Mouse (Mus musculus) layer of hippocampus, adult 11-12 months (tissue): ENCODE data around the gene Ier3.
A peak's percentile ranks its signal among the peaks of the same experiment; 100 is the strongest.
"Not testable (repeated sequence)": the region's sequence is repeated elsewhere in the genome, so short reads cannot be mapped to it uniquely, and the experiment has no call there.

Source experiments
- DNase-seq: peaks from one replicate; pipeline ENCODE4 v3.0.0; 2022; ENCODE audit warnings: low spot score

The Ier3 gene

DNA sequence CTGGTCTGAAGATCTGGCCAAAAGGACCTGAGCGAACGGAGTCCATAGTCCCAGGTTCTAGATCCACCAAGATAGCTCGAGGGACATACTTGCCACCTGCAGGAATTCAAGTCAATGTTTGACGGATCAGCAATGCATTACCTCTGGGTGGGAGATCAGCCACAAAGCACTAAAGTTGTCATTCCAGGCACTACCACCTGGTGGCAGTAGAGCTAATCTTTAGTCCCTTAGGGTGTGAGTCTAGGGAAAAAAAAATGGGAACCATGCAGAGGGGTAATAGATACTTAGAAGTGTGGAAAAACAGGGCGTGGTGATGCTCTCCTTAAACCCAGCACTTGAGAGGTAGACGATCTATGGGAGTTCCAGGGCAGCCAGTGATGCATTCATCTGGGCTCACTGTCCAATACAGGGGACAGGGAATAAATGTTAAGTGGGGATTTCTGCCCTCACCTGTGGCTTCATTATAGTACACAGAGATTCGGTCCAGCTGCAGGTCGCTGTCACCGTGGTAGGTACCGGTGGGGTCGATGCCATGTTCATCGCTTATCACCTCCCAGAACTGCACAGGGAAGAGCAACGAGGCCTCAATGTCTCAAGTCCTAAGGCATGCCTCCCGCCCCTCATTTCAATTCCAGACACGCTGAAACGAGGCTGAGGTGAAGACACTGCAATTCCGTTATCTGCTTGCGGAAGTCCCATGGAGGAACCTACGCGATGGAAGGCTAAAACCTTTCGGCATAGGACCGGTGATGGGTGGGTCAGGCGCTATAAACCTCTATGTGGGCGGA lies 14.9 kb downstream of the Ier3 start:
- DNase-seq: peak; percentile 93

DNA sequence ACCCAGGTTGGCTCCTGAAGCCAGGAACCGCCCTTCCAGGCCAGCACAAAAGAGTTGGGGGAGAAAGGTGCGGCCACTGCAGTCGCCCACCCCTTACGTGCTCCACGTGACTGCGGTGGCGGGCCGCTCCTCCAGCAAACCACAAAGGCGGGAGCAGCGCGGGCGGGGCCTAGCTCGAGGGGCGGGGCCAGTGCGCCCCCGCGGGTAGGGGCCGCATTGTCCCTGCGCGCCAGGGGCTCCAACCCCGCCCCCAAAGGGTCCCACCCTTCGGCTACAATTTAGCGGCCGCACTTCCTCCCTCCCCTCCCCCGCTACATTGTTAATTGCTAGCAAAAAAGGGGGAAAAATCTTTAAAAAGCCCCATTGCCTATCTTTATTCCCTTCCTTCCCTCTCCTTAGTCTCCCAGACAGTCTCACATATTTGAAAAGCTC lies 15.5 kb downstream of the Ier3 start:
- peak; percentile 83 for DNase-seq

DNA sequence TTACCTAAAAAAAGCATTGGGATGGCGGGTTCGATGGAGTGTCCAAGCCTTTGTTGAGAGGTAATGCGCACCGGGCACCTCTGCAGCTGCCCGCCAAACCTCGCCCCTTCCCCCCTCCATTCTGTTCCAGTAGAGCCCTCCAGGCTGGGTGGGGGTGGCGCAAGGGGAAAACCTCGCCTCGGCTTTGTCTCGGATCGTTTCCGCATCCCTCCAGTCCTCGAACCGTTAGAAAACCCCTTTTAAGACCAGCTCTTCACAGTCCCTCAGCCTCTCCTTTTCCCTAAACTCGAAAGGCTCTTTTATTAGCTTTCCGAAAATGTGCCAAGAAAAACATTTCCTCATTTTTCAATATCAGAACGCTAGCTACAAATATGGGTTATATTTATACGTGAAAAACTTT lies 16.0 kb downstream of the Ier3 start:
- no peak for DNase-seq

DNA sequence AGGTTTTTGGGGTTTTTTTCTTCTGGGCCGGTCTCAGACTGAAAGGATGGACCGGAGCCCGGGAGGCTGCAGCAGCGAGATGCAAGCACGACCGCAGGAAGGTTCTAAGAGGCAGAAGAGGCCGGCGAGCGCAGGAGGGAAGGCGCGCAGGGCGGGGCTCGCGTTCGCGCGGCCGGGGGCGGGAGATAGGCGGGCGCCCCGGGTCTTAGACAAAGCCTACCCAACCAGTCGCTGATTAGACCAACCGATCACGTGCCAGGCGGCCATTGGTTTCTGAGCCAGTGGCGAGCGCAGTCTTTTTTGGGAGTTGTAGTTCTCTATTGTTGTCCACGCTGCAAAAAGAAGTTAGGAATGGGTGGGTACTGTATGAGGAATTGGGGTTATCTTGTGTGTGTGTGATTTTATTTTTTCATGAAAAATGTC lies 16.6 kb downstream of the Ier3 start, which contains the start of gene Tubb5:
Tubb5 (minus strand) TSS at position 185 of the 423 bp plus-strand sequence.
- peak; percentile 98 for DNase-seq

DNA sequence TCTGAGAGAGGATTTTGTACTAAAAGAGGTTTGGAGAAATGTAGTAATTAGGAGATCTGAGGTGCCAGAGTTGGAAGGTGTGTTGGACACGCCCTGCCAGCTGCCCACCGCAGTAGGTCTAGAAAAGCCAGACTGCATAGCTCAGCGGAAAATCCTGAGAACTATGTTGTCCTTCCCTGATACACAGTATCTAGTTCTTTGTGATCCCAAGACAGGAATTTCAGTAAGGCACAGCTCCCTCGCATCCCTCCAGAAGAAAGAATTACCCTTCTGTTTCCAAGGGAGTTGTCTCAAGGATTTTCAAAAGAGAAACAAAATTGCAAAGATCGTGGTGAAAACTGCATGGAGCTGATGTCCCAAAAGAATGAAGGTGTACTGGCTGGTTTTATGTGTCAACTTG lies 17.1 kb downstream of the Ier3 start:
- no peak for DNase-seq

DNA sequence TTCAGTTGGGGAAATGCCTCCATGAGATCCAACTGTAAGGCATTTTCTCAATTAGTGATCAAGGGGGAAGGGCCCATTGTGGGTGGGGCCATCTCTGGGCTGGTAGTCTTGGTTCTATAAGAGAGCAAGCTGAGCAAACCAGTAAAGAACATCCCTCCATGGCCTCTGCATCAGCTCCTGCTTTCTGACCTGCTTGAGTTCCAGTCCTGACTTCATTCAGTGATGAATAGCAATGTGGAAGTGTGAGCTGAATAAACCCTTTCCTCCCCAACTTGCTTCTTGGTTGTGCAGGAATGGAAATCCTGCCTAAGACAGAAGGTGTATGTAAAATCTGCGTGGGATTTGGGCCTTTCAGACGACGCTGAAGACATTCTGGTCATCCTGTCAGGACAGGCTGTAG lies 17.5 kb downstream of the Ier3 start:
- not testable (repeated sequence) for DNase-seq

DNA sequence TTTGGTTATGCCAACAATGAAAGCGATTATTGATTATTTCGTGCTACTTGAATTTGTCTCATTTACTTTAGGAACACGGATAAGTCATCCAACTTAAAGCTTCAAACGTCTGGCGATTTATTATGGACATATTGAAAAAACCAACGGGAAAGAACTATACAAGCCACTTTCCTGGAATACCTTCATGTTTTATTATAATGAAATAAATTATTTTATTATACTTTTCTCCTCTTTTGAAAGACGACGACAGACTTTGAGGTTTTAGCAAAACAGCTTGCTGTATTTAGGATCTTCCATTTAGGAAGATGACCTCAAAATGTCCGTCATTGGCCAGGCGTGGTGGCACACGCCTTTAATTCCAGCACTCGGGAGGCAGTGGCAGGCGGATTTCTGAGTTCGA lies 19.1 kb downstream of the Ier3 start:
- DNase-seq: no peak

DNA sequence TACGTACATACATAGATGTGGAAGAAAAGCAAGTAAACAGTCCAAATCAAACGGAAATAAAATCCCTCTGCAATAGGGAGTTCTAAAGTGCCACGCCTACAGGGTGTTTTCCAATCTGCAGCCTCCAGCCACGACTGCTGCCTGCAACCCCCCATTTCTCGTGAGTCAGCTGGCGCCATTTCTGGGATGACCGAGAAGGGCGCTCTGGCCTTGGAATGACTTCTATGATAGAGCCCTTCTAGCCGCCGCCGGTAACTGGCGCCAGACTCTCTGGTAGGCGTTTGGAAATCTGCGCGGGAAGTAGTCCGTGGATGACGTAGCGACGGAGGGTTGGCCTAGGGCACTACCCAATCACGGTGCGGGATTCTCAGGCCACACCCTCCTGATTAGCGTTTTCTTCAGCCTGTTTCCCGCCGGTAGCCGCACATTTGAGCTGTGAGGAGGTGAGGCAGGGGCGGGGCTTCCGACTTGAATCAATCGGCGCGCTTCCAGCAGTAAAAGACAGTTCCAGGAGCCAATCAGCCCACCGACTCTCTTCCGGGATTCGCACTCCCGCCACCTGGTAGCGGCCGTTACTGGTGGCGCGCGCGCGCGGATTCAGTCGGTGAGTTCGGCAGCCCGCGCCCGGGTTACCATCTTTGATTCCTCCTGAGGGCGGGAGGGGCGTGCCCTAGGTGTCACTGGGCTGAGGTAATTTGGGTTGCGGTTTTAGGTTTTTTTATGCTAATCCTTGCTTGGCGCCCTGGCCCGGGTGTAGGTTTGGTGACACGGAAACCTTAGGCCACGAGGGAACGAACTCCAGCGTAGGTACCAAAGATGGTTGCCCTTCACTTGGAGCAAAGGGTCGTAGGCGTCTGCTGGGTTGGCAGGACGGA lies 19.8 kb downstream of the Ier3 start, which contains the start of gene Mdc1:
Mdc1 (plus strand) TSS at position 440 of the 875 bp plus-strand sequence.
- peak; percentile 100 for DNase-seq

DNA sequence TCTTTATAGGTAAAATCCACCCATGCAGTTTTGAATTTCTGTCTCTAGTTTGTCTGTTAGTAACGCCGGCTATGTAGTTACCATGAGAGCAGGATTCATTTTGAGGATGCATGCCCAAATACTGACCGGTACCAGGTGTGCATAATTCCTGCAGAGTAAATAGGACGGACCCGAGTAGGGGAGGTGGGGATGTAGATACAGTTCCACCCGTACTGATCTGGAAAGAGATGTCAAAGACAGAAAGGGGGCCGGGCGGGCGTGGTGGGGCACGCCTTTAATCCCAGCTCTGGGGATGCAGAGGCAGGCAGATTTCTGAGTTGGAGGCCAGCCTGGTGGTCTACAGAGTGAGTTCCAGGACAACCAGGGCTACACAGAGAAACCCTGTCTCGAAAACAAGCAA lies 20.5 kb downstream of the Ier3 start:
- no peak for DNase-seq

DNA sequence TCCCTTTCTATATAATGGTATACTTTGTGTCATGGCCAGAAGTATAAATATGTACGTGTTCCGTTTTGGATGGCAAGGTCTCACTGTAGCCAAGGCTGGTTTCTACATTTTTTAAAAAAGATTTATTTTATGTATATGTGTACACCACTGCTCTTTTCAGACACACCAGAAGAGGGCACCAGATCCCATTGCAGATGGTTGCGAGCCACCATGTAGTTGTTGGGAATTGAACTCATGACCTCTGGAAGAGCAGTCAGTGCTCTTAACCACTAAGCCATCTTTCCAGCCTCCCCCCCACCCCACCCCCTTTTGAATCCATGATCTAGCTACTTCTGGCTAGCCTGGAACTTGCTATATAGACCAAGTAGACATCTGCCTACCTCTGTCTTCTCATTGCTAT lies 22.0 kb downstream of the Ier3 start:
- DNase-seq: no peak

DNA sequence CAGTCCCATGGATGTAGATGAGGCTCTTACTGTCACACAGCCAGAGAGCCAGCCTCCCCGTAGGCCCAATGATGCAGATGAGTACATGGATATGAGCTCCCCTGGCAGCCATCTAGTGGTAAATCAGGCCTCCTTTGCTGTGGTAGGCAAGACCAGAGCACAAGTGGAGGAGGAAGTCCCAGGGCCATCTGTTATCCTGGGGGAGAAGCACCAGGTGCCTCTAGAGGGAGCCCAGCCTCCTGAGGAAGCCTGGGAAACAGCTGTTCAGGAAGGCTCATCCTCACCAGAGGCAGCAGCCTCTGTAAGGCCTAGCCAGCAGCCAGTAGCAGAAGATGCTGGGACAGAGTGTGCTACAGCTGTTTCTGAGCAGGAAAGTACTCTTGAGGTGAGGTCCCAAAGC lies 26.6 kb downstream of the Ier3 start:
- DNase-seq: no peak

DNA sequence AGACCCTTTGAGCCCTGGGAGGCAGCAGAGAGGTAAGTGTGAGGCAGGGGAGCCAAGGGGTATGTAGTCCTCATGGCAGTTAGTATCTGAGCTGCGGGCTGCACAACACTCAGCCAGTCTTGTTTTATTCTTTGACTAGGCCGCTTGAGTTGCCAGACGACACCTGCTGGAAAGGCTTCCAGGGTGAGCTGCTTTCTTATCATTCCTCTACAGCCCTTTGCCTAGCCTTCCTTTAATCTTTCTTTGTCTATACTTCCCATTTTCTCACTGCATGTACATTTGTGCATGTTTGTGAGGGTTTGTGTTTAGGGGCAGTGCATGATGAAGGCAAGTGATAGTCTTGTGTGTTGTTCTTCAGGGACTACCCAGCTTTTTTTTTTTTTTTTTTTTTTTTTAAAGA lies 29.5 kb downstream of the Ier3 start:
- no peak for DNase-seq

DNA sequence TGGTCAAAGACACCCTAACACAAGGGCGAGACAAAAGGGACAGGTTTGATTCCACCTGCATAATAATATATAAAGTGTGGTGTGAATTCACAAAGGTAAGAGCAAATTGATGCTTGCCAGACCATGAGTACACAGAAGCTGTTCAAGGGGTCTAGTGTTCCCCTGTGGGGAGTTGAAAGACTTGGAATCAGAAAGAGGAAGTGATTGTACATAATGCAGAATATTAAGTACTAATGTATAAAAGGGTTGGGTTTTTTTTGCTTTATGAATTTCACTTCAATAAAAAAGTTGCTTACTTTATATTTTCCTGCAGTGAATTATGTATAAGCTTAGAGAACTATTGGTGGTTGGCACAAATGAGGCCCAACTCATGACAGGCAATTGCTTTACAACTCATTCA lies 37.9 kb downstream of the Ier3 start:
- DNase-seq: no peak

DNA sequence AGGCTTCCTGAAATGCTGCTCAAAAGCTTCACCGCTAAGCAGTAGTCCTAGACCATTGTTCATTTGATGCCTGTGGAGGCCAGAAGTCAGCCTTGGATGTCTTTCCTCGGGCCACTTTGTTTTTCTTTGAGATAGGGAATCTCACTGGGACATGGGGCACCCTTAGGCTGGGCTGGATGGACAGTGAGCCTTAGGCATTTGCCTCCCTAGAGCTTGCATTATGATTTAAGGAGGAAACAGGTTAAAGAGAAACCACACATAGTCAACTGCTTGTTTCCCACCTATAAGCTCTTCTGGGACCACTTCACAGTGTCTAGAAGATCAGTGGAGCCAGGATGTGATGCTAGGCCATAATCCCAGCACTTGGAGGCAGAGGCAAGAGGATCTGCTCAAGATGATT lies 38.4 kb downstream of the Ier3 start:
- DNase-seq: no peak

DNA sequence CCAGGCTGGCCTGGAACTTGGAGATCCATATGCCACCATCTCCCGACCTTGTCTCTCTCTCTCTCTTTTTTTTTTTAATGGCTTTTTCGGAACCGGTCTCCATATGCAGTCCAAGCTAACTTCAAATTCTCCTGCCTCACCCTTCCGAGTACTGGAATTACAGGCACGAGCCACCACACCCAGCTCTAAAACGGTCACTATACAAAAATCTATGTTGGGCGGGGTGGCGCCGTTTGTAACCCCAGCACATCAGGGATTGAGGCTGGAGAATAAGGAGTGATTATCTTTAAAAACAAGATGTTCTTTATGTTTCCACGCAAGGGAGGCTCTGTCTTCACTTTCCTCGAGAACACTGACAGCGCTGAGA lies 39.3 kb downstream of the Ier3 start:
- no peak for DNase-seq

DNA sequence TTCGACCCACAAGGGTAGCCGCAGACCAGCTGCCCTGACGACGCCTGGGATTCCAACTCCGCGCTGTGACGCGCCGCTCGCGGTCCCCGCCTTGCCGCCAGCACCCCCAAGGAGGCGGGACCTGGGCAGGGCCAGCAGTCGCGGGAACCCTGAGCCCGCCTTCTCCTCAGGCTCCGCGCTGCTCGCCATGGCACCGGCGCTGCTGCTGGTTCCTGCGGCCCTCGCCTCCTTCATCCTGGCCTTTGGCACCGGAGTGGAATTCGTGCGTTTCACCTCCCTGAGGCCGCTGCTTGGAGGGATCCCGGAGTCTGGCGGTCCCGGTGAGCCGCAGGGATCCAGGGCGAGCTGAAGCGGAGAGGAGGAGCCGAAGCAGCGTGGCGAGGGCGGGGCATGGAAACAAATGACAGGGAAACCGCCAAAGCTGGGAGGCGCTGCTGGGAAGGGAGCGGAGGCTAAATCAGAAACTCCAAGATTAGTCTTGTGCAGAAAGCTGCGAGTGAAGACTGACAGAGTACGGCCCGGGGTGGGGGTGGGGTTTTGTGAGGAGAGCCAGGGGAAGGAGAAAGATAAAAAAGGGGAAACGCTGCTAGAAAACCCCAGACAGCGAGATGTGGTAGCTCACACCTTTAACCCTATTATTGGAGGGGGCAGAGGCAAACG lies 39.8 kb downstream of the Ier3 start, which contains the start of gene Nrm:
Nrm (plus strand) TSS at position 121 of the 660 bp plus-strand sequence.
- peak; percentile 85 for DNase-seq

DNA sequence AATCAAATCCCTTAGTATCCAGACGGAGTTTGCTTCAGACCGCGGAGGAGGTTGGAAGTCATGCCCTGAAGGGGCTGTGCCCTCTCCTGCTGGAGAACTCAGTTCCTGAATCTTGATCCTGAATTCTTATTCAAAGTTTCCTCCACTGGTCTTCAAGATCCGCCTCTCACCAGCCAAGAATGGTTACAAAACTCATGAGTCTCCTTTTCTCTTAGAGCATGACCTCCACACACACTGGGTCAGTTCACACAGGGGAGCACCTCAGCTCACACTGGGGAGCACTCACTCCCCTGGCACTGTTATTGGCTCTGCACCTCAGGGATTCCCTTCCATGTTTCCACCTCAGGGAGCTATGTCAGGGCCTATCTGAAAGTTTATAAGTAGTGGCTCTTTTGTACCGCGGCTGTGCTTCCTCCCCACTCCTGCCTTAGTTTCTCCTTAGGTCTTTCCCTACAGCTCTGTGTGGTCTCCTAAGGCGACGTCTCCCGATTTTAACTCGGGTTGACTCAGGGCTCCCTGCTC lies 43.4 kb downstream of the Ier3 start:
- DNase-seq: no peak

DNA sequence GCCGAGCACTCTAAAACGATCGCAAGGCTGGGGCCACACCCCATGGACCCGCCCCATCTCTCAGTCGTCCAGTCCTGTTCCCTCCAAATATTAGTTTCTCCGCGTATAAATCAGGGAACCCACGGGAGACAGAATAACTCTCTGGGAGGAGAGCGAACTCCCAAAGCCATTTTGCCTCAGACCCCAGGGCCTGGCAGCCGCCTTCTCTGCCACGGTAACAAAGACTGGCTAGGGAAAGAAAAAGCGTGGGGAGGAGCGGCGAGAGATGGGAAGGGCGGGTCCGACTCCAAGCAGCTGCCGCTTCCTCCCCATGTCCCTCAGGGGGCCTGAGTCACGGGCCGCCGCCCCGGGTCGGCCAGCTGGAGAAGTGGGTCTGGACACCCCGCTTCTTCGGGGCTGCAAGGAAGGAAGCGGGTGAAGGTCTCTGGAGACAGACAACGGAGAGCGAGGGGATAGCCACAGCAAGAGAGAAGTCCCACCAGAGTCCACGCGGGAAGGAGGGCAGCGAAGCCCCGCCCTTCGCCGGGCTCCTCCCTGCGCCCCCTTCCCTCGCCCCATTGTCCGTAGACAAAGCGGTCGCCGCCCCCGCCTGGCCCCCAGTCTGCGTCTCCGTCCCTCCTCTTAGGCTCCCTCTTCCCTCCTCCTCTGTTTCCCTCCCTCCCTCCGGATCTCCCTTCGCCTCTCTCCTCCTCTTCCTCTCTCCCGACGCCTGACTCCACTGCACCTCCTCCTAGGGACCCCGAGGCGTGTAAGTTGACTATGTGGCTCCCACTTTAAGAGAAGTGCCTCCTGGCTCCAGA lies 44.2 kb downstream of the Ier3 start, which contains the start of gene Ppp1r18:
Ppp1r18 (plus strand) TSS at position 113 of the 800 bp plus-strand sequence.
- DNase-seq: no peak

DNA sequence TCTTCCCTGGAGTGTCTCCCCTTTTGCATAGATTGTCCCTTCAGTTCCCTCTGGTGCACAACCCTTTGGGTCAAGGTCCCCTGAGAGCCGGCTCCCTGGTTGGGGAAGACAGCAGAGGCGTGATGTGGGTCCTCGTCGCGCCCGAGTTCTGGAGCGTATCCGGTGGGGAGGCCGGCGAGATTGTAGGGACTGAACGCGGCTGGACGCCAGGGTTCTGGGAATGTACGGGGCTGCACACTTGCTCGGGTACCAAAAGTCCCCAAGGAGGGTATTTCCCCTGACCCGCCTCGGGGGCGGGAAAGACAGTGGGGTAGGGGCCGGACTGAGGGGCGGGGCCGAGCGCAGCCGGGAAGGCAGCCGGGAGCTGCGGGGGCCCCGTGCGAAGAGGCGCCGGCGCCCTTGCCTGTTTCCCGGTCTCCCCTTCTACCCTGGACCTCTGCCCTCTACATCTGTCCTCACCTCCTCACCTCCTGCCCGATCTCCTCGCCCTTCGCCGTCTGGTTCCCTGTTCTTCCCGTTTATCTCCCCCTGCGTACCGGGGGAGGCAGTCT lies 44.9 kb downstream of the Ier3 start:
- no peak for DNase-seq

DNA sequence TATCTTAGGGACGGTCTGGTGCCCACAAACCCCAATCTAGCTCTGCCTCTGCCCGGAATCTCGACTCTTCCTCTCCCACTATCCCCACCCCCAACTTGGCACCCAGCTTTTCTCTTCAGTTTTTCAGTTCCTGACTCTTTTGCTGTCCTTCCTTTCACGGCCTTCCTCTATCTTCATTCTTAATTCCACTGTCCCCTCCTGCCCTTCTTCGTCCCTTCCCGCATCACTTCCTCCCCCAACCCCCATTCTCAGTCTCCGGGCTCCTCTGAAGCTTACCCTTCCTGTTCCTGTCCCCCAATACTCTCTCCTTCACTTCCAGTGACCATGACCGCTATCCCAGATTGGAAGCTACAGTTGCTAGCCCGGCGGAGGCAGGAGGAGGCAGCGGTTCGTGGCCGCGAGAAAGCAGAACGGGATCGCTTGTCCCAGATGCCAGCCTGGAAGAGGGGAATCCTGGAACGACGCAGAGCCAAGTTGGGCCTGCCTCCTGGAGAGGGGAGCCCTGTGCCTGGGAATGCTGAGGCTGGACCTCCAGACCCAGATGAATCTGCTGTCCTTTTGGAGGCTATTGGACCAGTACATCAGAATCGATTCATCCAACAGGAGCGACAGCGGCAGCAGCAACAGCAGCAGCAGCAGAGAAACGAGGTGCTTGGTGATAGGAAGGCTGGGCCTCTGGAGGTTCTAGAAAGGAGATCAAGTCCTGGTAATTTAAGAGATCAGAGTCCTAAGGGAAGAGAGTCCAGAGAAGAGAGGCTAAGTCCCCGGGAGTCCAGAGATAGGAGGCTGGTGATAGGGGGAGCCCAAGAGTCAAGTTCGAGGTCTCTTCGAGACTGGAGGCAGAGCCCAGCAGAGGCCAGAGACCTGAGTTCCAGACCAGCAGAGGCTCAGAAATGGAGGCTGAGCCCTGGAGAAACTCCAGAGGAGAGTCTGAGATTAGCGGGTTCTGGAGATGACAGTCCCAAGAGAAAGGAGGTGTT lies 45.7 kb downstream of the Ier3 start:
- no peak for DNase-seq
